Mouse (Mus musculus): ENCODE results near the gene Htr1b. TPM values are rescaled to one million over a fixed set of nuclear protein-coding genes. Genes with fewer than 3 reads are reported as not detected.

Gene Htr1b
- 0.42 TPM in 2 replicates for polyA plus RNA-seq (2015; fragmentation: Nextera tagmentation; extraction: Ambion mirVana)

- Histone ChIP-seq H3K9ac (ENCODE audit: low read length) (peak within 1 kb of the TSS; percentile 77), H3K27me3 (ENCODE audit: control insufficient read depth, insufficient read depth, low read length) (peaks cover 23% of the 10 kb centered on the region), H3K4me1 (ENCODE audit: control insufficient read depth, insufficient read depth, low read length) (peaks cover 9% of the 10 kb centered on the region), H3K4me3 (ENCODE audit: low read length) (peak within 1 kb of the TSS; percentile 78), H3K36me3 (ENCODE audit: control insufficient read depth, insufficient read depth) (no peaks in the 10 kb centered on the region), H3K27ac (ENCODE audit: low read length) (no peak within 1 kb of the TSS), H3K4me2 (ENCODE audit: low read depth, low read length) (peak within 1 kb of the TSS; percentile 100), H3K9me3 (replicated peaks; ENCODE audit: control insufficient read depth, low read length) (no peaks in the 10 kb centered on the region)
- WGBS, result under 1% methylated on average over 26 of the region's 26 CpGs
- ATAC-seq (replicated peaks; ENCODE audit: extremely low read depth, insufficient read depth, low FRiP score), result peak; percentile 69
Measured at GRCm38 (mm10) chr9:81633437-81633973, at the start of gene Htr1b. Gene Htr1b (minus strand): TSS chr9:81633828.

- H3K36me3 ChIP-seq (ENCODE audit: control insufficient read depth, insufficient read depth), result no peaks in the 10 kb centered on the region
- H3K4me2 ChIP-seq (ENCODE audit: low read depth, low read length), result no peak overlapping the region
- H3K9ac ChIP-seq (ENCODE audit: low read length), result no peak overlapping the region
- no peak overlapping the region for H3K27ac ChIP-seq (ENCODE audit: low read length)
- no peak overlapping the region for H3K4me3 ChIP-seq (ENCODE audit: low read length)
- ATAC-seq (replicated peaks; ENCODE audit: extremely low read depth, insufficient read depth, low FRiP score), result no peak
- no peaks in the 10 kb centered on the region for H3K9me3 ChIP-seq (replicated peaks; ENCODE audit: control insufficient read depth, low read length)
- no peaks in the 10 kb centered on the region for H3K27me3 ChIP-seq (ENCODE audit: control insufficient read depth, insufficient read depth, low read length)
- 90% methylated on average over 1 of the region's 1 CpGs for WGBS
- H3K4me1 ChIP-seq (ENCODE audit: control insufficient read depth, insufficient read depth, low read length), result no peaks in the 10 kb centered on the region
Measured at GRCm38 (mm10) chr9:81676716-81677115, 43.1 kb upstream of the Htr1b start.

GRCm38 (mm10) chr9:81637486-81637885, 3.9 kb upstream of the Htr1b start:
- Histone ChIP-seq H3K27me3 (ENCODE audit: control insufficient read depth, insufficient read depth, low read length) (peaks cover 5% of the 10 kb centered on the region), H3K27ac (ENCODE audit: low read length) (no peak overlapping the region), H3K4me1 (ENCODE audit: control insufficient read depth, insufficient read depth, low read length) (peaks cover 5% of the 10 kb centered on the region), H3K9me3 (replicated peaks; ENCODE audit: control insufficient read depth, low read length) (no peaks in the 10 kb centered on the region), H3K9ac (ENCODE audit: low read length) (no peak overlapping the region), H3K4me3 (ENCODE audit: low read length) (no peak overlapping the region), H3K36me3 (ENCODE audit: control insufficient read depth, insufficient read depth) (no peaks in the 10 kb centered on the region), H3K4me2 (ENCODE audit: low read depth, low read length) (no peak overlapping the region)
- ATAC-seq (replicated peaks; ENCODE audit: extremely low read depth, insufficient read depth, low FRiP score), result no peak
- WGBS, result 75% methylated on average over 1 of the region's 1 CpGs

GRCm38 (mm10) chr9:81635109-81635508, 1.5 kb upstream of the Htr1b start:
- H3K4me3 ChIP-seq (ENCODE audit: low read length), result peak overlapping the region; percentile 8; the same call in 1 of the 2 replicates
- no peak overlapping the region for H3K27ac ChIP-seq (ENCODE audit: low read length)
- no peaks in the 10 kb centered on the region for H3K9me3 ChIP-seq (replicated peaks; ENCODE audit: control insufficient read depth, low read length)
- peaks cover 21% of the 10 kb centered on the region for H3K27me3 ChIP-seq (ENCODE audit: control insufficient read depth, insufficient read depth, low read length)
- H3K4me1 ChIP-seq (ENCODE audit: control insufficient read depth, insufficient read depth, low read length), result peaks cover 9% of the 10 kb centered on the region
- no peaks in the 10 kb centered on the region for H3K36me3 ChIP-seq (ENCODE audit: control insufficient read depth, insufficient read depth)
- H3K4me2 ChIP-seq (ENCODE audit: low read depth, low read length), result peak overlapping the region; percentile 42
- no peak overlapping the region for H3K9ac ChIP-seq (ENCODE audit: low read length)
- 5% methylated on average over 8 of the region's 8 CpGs for WGBS
- no peak for ATAC-seq (replicated peaks; ENCODE audit: extremely low read depth, insufficient read depth, low FRiP score)

GRCm38 (mm10) chr9:81634163-81634562, 535 bp upstream of the Htr1b start:
- Histone ChIP-seq H3K4me2 (ENCODE audit: low read depth, low read length) (peak overlapping the region; percentile 100), H3K9ac (ENCODE audit: low read length) (no peak overlapping the region), H3K27ac (ENCODE audit: low read length) (no peak overlapping the region), H3K4me1 (ENCODE audit: control insufficient read depth, insufficient read depth, low read length) (peaks cover 9% of the 10 kb centered on the region), H3K36me3 (ENCODE audit: control insufficient read depth, insufficient read depth) (no peaks in the 10 kb centered on the region), H3K4me3 (ENCODE audit: low read length) (peak overlapping the region; percentile 78), H3K9me3 (replicated peaks; ENCODE audit: control insufficient read depth, low read length) (no peaks in the 10 kb centered on the region), H3K27me3 (ENCODE audit: control insufficient read depth, insufficient read depth, low read length) (peaks cover 23% of the 10 kb centered on the region)
- no peak for ATAC-seq (replicated peaks; ENCODE audit: extremely low read depth, insufficient read depth, low FRiP score)
- WGBS, result under 1% methylated on average over 10 of the region's 10 CpGs

- Histone ChIP-seq H3K36me3 (ENCODE audit: control insufficient read depth, insufficient read depth) (no peaks in the 10 kb centered on the region), H3K4me1 (ENCODE audit: control insufficient read depth, insufficient read depth, low read length) (peaks cover 9% of the 10 kb centered on the region), H3K9ac (ENCODE audit: low read length) (peak overlapping the region; percentile 77), H3K27me3 (ENCODE audit: control insufficient read depth, insufficient read depth, low read length) (peaks cover 23% of the 10 kb centered on the region), H3K4me2 (ENCODE audit: low read depth, low read length) (peak overlapping the region; percentile 100), H3K27ac (ENCODE audit: low read length) (no peak overlapping the region), H3K4me3 (ENCODE audit: low read length) (peak overlapping the region; percentile 78), H3K9me3 (replicated peaks; ENCODE audit: control insufficient read depth, low read length) (no peaks in the 10 kb centered on the region)
- ATAC-seq (replicated peaks; ENCODE audit: extremely low read depth, insufficient read depth, low FRiP score), result peak; percentile 35
- WGBS, result 1% methylated on average over 47 of the region's 47 CpGs
Measured at GRCm38 (mm10) chr9:81632736-81633436, 742 bp downstream of the Htr1b start.

- no peak for ATAC-seq (replicated peaks; ENCODE audit: extremely low read depth, insufficient read depth, low FRiP score)
- WGBS, result 1% methylated on average over 31 of the region's 31 CpGs
- Histone ChIP-seq H3K27ac (ENCODE audit: low read length) (no peak overlapping the region), H3K9ac (ENCODE audit: low read length) (peak overlapping the region; percentile 77), H3K4me1 (ENCODE audit: control insufficient read depth, insufficient read depth, low read length) (peaks cover 9% of the 10 kb centered on the region), H3K4me2 (ENCODE audit: low read depth, low read length) (peak overlapping the region; percentile 100), H3K27me3 (ENCODE audit: control insufficient read depth, insufficient read depth, low read length) (peaks cover 23% of the 10 kb centered on the region), H3K4me3 (ENCODE audit: low read length) (peak overlapping the region; percentile 78), H3K9me3 (replicated peaks; ENCODE audit: control insufficient read depth, low read length) (no peaks in the 10 kb centered on the region), H3K36me3 (ENCODE audit: control insufficient read depth, insufficient read depth) (no peaks in the 10 kb centered on the region)
Measured at GRCm38 (mm10) chr9:81632191-81632735, 1.4 kb downstream of the Htr1b start.

GRCm38 (mm10) chr9:81631581-81632091, 2.0 kb downstream of the Htr1b start:
- H3K4me1 ChIP-seq (ENCODE audit: control insufficient read depth, insufficient read depth, low read length), result peaks cover 9% of the 10 kb centered on the region
- no peak for ATAC-seq (replicated peaks; ENCODE audit: extremely low read depth, insufficient read depth, low FRiP score)
- no peak overlapping the region for H3K27ac ChIP-seq (ENCODE audit: low read length)
- H3K4me3 ChIP-seq (ENCODE audit: low read length), result peak overlapping the region; percentile 78
- H3K9me3 ChIP-seq (replicated peaks; ENCODE audit: control insufficient read depth, low read length), result no peaks in the 10 kb centered on the region
- H3K9ac ChIP-seq (ENCODE audit: low read length), result no peak overlapping the region
- 5% methylated on average over 27 of the region's 27 CpGs for WGBS
- H3K36me3 ChIP-seq (ENCODE audit: control insufficient read depth, insufficient read depth), result no peaks in the 10 kb centered on the region
- peaks cover 23% of the 10 kb centered on the region for H3K27me3 ChIP-seq (ENCODE audit: control insufficient read depth, insufficient read depth, low read length)
- peak overlapping the region; percentile 100 for H3K4me2 ChIP-seq (ENCODE audit: low read depth, low read length)

Data from heart, embryonic 16.5 days (tissue).